Mouse (Mus musculus) embryonic facial prominence, embryonic 13.5 days (tissue): ENCODE measurements around the gene Maml3. TPM values are rescaled to one million over a fixed set of nuclear protein-coding genes. Genes with fewer than 3 reads are reported as not detected.
A peak's percentile ranks its signal among the peaks of the same experiment; 100 is the strongest.

ENCODE experiments used
- ATAC-seq: fragments of 200-750 bp; cut with Nextera tagmentation; 2 replicates; pipeline ENCODE4 v1.8.0; 2017; ENCODE audit warnings: low read depth; ENCODE audit not compliant: insufficient number of reproducible peaks, insufficient read depth, low FRiP score, low TSS enrichment
- H3K27ac ChIP-seq: fragments of 300-500 bp; sonication (generic); 2 replicates; pipeline ENCODE4 v1.5.1; 2015; ENCODE audit warnings: moderate library complexity, mild to moderate bottlenecking, inconsistent platforms
- H3K27me3 ChIP-seq: fragments of 300-500 bp; sonication (generic); 2 replicates; pipeline ENCODE4 v1.6.1; 2015; ENCODE audit warnings: mild to moderate bottlenecking, inconsistent platforms
- H3K36me3 ChIP-seq: fragments of 300-500 bp; sonication (generic); 2 replicates; pipeline ENCODE4 v1.6.1; 2015; ENCODE audit warnings: mild to moderate bottlenecking, inconsistent platforms
- H3K4me1 ChIP-seq: fragments of 300-500 bp; sonication (generic); 2 replicates; pipeline ENCODE4 v1.6.1; 2015; ENCODE audit warnings: inconsistent platforms
- H3K4me2 ChIP-seq: fragments of 300-500 bp; sonication (generic); 2 replicates; pipeline ENCODE4 v1.6.1; 2015; ENCODE audit warnings: moderate library complexity, mild to moderate bottlenecking, inconsistent platforms
- H3K4me3 ChIP-seq: fragments of 300-500 bp; sonication (generic); 2 replicates; pipeline ENCODE4 v1.5.1; 2015; ENCODE audit warnings: mild to moderate bottlenecking, inconsistent platforms
- H3K9ac ChIP-seq: fragments of 300-500 bp; sonication (generic); 2 replicates; pipeline ENCODE4 v1.6.1; 2015; ENCODE audit warnings: mild to moderate bottlenecking, inconsistent platforms
- H3K9me3 ChIP-seq: fragments of 300-500 bp; sonication (generic); 2 replicates; pipeline ENCODE4 v1.6.1; 2016; ENCODE audit warnings: inconsistent platforms
- WGBS: fragments of 180-500 bp; shearing (Covaris S2); methylation state at CpG from one replicate; pipeline ENCODE4 v1.1.7; 2015; ENCODE audit warnings: mixed read lengths; 5-methylcytosine and 5-hydroxymethylcytosine counted together
- polyA plus RNA-seq: library from polyadenylated mRNA; unstranded; fragments of >200 nt; fragmentation: Nextera tagmentation; extraction: Ambion mirVana; gene quantifications from 2 replicates; pipeline ENCODE4 v1.2.1, GENCODE M21; 2015

Maml3 gene
- polyA plus RNA-seq, 1 experiment from 2014 or later = 6.5 TPM

DNA sequence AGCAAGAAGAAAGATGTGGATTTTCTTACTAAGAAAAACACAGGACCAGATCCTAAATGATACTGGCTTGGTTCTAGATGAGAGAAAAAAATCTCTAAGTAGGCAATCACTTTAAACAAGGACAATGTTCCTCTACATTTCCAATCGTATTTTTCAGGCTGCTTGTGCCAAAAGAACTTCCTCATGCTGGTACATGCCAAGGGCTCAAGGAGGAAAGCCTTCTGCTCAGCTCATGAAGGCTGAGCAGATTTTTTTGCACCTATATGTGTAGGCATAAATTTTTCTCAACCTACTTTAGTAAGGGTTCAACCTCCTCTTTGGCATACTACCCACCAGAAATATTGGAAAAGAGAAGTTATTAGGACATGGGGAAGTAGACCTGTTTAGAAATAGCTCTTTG, 384.9 kb downstream of the Maml3 start:
- H3K27me3 ChIP-seq = no peaks in the 10 kb centered on the region
- WGBS = 69% methylated on average over 1 of the region's 1 CpGs
- H3K4me1 ChIP-seq = peaks cover 17% of the 10 kb centered on the region
- no peaks in the 10 kb centered on the region for H3K9me3 ChIP-seq
- no peaks in the 10 kb centered on the region for H3K36me3 ChIP-seq
- no peak for ATAC-seq
- no peak overlapping the region for H3K4me3 ChIP-seq
- H3K9ac ChIP-seq = no peak overlapping the region
- no peak overlapping the region for H3K27ac ChIP-seq
- H3K4me2 ChIP-seq = no peak overlapping the region

DNA sequence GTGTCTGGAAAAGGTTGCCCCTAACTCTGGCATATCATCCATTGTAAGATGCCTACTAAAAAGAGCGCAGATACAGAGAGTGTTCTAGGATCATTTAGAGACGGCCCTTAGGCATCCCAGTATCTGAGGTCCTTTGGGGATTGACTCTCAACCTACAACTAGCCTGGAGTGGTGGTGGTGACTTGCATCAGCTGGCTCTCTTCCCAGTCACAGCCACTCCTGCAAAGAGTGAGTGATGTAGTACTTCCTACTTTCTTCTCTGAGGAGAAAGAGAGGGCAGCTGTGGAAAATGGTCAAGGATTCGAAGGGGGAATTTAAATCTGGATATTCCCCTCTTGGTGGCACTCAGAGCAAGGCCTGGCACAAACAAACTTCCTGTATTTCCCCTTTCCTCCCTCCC, 385.5 kb downstream of the Maml3 start:
- no peak overlapping the region for H3K4me2 ChIP-seq
- no peaks in the 10 kb centered on the region for H3K36me3 ChIP-seq
- H3K9ac ChIP-seq = no peak overlapping the region
- 88% methylated on average over 3 of the region's 3 CpGs for WGBS
- H3K4me3 ChIP-seq = no peak overlapping the region
- H3K9me3 ChIP-seq = no peaks in the 10 kb centered on the region
- no peak overlapping the region for H3K27ac ChIP-seq
- H3K27me3 ChIP-seq = no peaks in the 10 kb centered on the region
- ATAC-seq = no peak
- H3K4me1 ChIP-seq = peaks cover 17% of the 10 kb centered on the region

DNA sequence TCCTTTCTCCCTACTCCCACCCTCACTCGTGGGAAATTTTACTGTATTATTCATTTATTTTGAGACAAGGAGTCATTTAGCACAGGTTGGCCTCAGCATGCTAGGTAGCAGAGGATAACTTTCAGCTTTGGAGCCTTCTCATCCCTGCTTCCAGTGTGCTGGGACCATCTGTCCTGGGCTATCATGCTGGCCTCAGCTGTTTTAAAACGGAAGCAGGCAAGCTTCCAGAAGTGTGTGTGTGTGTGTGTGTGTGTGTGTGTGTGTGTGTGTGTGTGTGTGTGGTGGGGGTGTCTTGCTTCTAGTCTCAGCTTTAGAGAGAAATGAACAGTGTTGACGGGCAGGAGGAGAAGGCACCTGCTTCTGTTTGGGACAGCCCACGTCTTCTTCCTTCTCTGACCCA, 387.0 kb downstream of the Maml3 start:
- Histone ChIP-seq H3K4me3 (no peak overlapping the region), H3K9ac (no peak overlapping the region), H3K9me3 (no peaks in the 10 kb centered on the region), H3K27me3 (no peaks in the 10 kb centered on the region), H3K4me1 (peaks cover 20% of the 10 kb centered on the region), H3K36me3 (no peaks in the 10 kb centered on the region), H3K27ac (no peak overlapping the region), H3K4me2 (no peak overlapping the region)
- no peak for ATAC-seq
- WGBS = 71% methylated on average over 4 of the region's 4 CpGs

DNA sequence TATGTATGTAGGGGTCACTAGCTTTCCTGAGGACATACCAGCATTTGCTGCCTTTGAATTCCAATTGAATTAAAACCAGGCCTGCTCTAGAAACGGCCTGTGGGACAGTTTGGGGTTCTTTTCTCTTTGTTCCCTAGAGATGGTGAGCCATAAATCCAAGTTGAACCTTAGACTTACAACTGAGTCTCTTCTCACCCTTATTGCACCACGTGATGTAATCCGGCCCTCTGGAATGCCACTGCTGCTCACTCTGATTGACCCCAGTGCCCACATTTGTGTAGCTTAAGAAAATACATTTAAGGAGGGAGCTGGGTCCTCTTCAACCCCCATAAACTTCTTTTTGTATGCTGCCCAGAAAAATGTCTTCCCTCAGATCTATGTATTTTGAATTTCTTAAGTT, 387.4 kb downstream of the Maml3 start:
- H3K36me3 ChIP-seq = no peaks in the 10 kb centered on the region
- no peak overlapping the region for H3K9ac ChIP-seq
- no peaks in the 10 kb centered on the region for H3K27me3 ChIP-seq
- H3K27ac ChIP-seq = peak overlapping the region; percentile 33; the same call in 1 of the 2 replicates
- peaks cover 20% of the 10 kb centered on the region for H3K4me1 ChIP-seq
- H3K4me3 ChIP-seq = no peak overlapping the region
- no peaks in the 10 kb centered on the region for H3K9me3 ChIP-seq
- no peak overlapping the region for H3K4me2 ChIP-seq
- WGBS = 27% methylated on average over 3 of the region's 3 CpGs
- ATAC-seq = no peak

GRCm38 (mm10) chr3:51714469-51714868, 390.4 kb downstream of the Maml3 start:
- Histone ChIP-seq H3K27ac (no peak overlapping the region), H3K9ac (no peak overlapping the region), H3K4me3 (no peak overlapping the region), H3K9me3 (no peaks in the 10 kb centered on the region), H3K4me2 (no peak overlapping the region), H3K4me1 (peaks cover 22% of the 10 kb centered on the region), H3K27me3 (no peaks in the 10 kb centered on the region), H3K36me3 (no peaks in the 10 kb centered on the region)
- WGBS = 84% methylated on average over 5 of the region's 5 CpGs
- no peak for ATAC-seq

DNA sequence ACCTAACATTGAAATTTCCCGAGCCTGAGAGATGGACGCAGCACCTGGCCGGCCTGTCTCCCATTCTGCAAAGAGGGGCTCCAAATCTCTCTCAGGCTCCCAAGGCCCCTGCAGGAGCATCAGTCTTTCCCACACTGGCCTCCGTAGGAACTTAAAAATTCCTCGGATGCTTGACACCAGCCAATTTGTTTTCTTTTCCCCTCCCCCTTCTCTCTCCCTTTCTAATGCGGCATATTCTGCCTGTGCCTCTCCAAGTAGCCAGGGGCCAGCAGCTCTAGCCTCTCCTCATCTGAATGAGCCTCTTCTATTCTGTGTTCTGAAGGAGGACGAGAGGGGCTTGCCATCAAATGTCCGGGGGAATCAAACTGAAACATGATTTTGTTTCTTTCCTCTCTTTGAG, 391.6 kb downstream of the Maml3 start:
- Histone ChIP-seq H3K4me2 (no peak overlapping the region), H3K9me3 (no peaks in the 10 kb centered on the region), H3K27ac (0 out of 2 replicates have a peak overlapping the region, but pooled peaks have one; percentile 12), H3K27me3 (no peaks in the 10 kb centered on the region), H3K4me1 (peaks cover 31% of the 10 kb centered on the region), H3K9ac (no peak overlapping the region; the same call in 1 of the 2 replicates), H3K4me3 (no peak overlapping the region), H3K36me3 (no peaks in the 10 kb centered on the region)
- 10% methylated on average over 8 of the region's 8 CpGs for WGBS
- ATAC-seq = no peak

DNA sequence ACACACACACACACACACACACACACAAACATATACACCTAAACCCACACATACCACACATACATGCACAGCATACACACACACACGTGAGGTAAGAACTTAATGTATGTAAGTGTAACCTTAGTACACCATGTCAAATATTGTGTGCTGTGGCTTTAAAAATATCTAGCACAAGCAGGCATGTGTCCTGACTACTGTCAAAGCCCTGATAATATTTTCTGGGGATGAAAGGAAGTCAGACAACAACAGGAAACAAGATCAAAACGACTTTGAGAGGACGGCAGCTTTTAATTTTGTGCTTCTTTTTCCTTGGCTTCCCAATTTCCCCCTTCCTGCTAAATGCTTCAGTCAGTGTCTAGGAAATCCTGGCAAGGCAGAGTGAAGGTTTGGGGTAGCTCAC, 392.5 kb downstream of the Maml3 start:
- no peaks in the 10 kb centered on the region for H3K27me3 ChIP-seq
- 21% methylated on average over 3 of the region's 3 CpGs for WGBS
- no peak overlapping the region for H3K27ac ChIP-seq
- no peak for ATAC-seq
- H3K9ac ChIP-seq = no peak overlapping the region
- H3K9me3 ChIP-seq = no peaks in the 10 kb centered on the region
- no peaks in the 10 kb centered on the region for H3K36me3 ChIP-seq
- H3K4me1 ChIP-seq = peaks cover 25% of the 10 kb centered on the region
- H3K4me2 ChIP-seq = no peak overlapping the region
- H3K4me3 ChIP-seq = no peak overlapping the region

GRCm38 (mm10) chr3:51708746-51709411, 396.0 kb downstream of the Maml3 start:
- WGBS = 66% methylated on average over 21 of the region's 21 CpGs
- Histone ChIP-seq H3K4me2 (peak overlapping the region; percentile 37; the same call in 1 of the 2 replicates), H3K36me3 (no peaks in the 10 kb centered on the region), H3K27ac (peak overlapping the region; percentile 64), H3K4me3 (no peak overlapping the region), H3K4me1 (peaks cover 24% of the 10 kb centered on the region), H3K27me3 (no peaks in the 10 kb centered on the region), H3K9me3 (no peaks in the 10 kb centered on the region), H3K9ac (no peak overlapping the region)
- ATAC-seq = 0 out of 2 replicates have a peak, but pooled peaks have one; percentile 53

- no peak overlapping the region for H3K9ac ChIP-seq
- peak overlapping the region; percentile 64 for H3K27ac ChIP-seq
- H3K4me1 ChIP-seq = peaks cover 24% of the 10 kb centered on the region
- 50% methylated on average over 1 of the region's 1 CpGs for WGBS
- no peaks in the 10 kb centered on the region for H3K9me3 ChIP-seq
- H3K27me3 ChIP-seq = no peaks in the 10 kb centered on the region
- no peaks in the 10 kb centered on the region for H3K36me3 ChIP-seq
- no peak for ATAC-seq
- H3K4me3 ChIP-seq = no peak overlapping the region
- no peak overlapping the region; the same call in 1 of the 2 replicates for H3K4me2 ChIP-seq
Observed at GRCm38 (mm10) chr3:51708375-51708745, 396.5 kb downstream of the Maml3 start.

- Histone ChIP-seq H3K9ac (no peak overlapping the region), H3K4me3 (no peak overlapping the region), H3K4me2 (no peak overlapping the region), H3K27ac (no peak overlapping the region), H3K4me1 (peaks cover 45% of the 10 kb centered on the region), H3K27me3 (no peaks in the 10 kb centered on the region), H3K9me3 (no peaks in the 10 kb centered on the region), H3K36me3 (no peaks in the 10 kb centered on the region)
- ATAC-seq = no peak
- 84% methylated on average over 7 of the region's 7 CpGs for WGBS
Observed at GRCm38 (mm10) chr3:51705220-51705619, 399.7 kb downstream of the Maml3 start.

DNA sequence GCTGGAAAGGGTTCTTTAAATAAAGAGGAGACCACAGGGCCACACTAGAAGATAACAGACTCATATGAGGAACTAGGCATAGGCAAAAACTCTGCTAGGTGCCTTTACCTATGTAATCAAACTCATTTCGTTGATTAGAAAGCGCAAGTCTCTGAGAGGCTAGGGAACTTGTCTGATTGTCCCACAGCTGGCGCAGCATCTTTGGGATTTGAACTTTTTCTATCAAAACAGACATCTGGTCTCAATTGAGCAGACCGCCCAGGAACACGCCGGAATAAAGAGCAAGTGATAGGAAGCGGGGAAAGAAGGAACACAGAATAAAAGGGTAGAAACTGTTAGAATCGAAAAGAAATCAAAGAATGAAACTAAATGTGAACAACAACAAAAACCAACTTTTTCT, 401.4 kb downstream of the Maml3 start:
- WGBS = 30% methylated on average over 8 of the region's 8 CpGs
- no peaks in the 10 kb centered on the region for H3K9me3 ChIP-seq
- peak overlapping the region; percentile 87; the same call in 1 of the 2 replicates for H3K27ac ChIP-seq
- peaks cover 43% of the 10 kb centered on the region for H3K4me1 ChIP-seq
- no peak overlapping the region for H3K9ac ChIP-seq
- no peak overlapping the region for H3K4me2 ChIP-seq
- no peak overlapping the region for H3K4me3 ChIP-seq
- H3K27me3 ChIP-seq = no peaks in the 10 kb centered on the region
- H3K36me3 ChIP-seq = no peaks in the 10 kb centered on the region
- ATAC-seq = no peak

- Histone ChIP-seq H3K4me3 (no peak overlapping the region), H3K27ac (peak overlapping the region; percentile 87), H3K4me2 (0 out of 2 replicates have a peak overlapping the region, but pooled peaks have one; percentile 74), H3K9ac (no peak overlapping the region), H3K27me3 (no peaks in the 10 kb centered on the region), H3K4me1 (peaks cover 41% of the 10 kb centered on the region), H3K9me3 (no peaks in the 10 kb centered on the region), H3K36me3 (no peaks in the 10 kb centered on the region)
- 45% methylated on average over 8 of the region's 8 CpGs for WGBS
- no peak for ATAC-seq
Observed at GRCm38 (mm10) chr3:51702701-51703286, 402.1 kb downstream of the Maml3 start.
